Mouse (Mus musculus) neural tube, embryonic 14.5 days (tissue): ENCODE results near the gene Tmtc2. TPM values are rescaled to one million over a fixed set of nuclear protein-coding genes. Genes with fewer than 3 reads are reported as not detected.
A peak's percentile ranks its signal among the peaks of the same experiment; 100 is the strongest.

Source experiments
- ATAC-seq: fragments of 200-750 bp; cut with Nextera tagmentation; 2 replicates; pipeline ENCODE4 v1.8.0; 2017; ENCODE audit warnings: low read depth, mild to moderate bottlenecking, moderate TSS enrichment, moderate library complexity
- H3K27ac ChIP-seq: fragments of 300-500 bp; sonication (generic); 2 replicates; pipeline ENCODE4 v1.5.1; 2014; ENCODE audit warnings: low read depth, mild to moderate bottlenecking, control low read depth, low read length, moderate library complexity, mixed read lengths
- H3K27me3 ChIP-seq: fragments of 300-500 bp; sonication (generic); 2 replicates; pipeline ENCODE4 v1.6.1; 2014; ENCODE audit warnings: low read length; ENCODE audit not compliant: control insufficient read depth, insufficient read depth
- H3K36me3 ChIP-seq: fragments of 300-500 bp; sonication (generic); 2 replicates; pipeline ENCODE4 v1.6.1; 2014; ENCODE audit warnings: low read length, mixed read lengths; ENCODE audit not compliant: control insufficient read depth, insufficient read depth
- H3K4me1 ChIP-seq: fragments of 300-500 bp; sonication (generic); 2 replicates; pipeline ENCODE4 v1.6.1; 2014; ENCODE audit warnings: low read length; ENCODE audit not compliant: control insufficient read depth, insufficient read depth
- H3K4me2 ChIP-seq: fragments of 300-500 bp; sonication (generic); 2 replicates; pipeline ENCODE4 v1.6.1; 2014; ENCODE audit warnings: mild to moderate bottlenecking, low read depth, low read length, control low read depth
- H3K4me3 ChIP-seq: fragments of 300-500 bp; sonication (generic); 2 replicates; pipeline ENCODE4 v1.5.1; 2014; ENCODE audit warnings: low read depth, low read length, control low read depth, mixed read lengths
- H3K9ac ChIP-seq: fragments of 300-500 bp; sonication (generic); replicated peaks from 2 replicates; pipeline ENCODE4 v1.6.1; 2014; ENCODE audit warnings: low read depth, mild to moderate bottlenecking, control low read depth, low read length, mixed read lengths
- H3K9me3 ChIP-seq: fragments of 300-500 bp; sonication (generic); 2 replicates; pipeline ENCODE4 v1.6.1; 2016; ENCODE audit warnings: low read length; ENCODE audit not compliant: control insufficient read depth
- WGBS: fragments of 180-500 bp; shearing (Covaris S2); extraction: QIAGEN DNeasy Blood & Tissue Kit; methylation state at CpG from one replicate; pipeline ENCODE4 v1.1.7; 2014; 5-methylcytosine and 5-hydroxymethylcytosine counted together
- polyA plus RNA-seq: library from polyadenylated mRNA; unstranded; fragments of >200 nt; fragmentation: Nextera tagmentation; extraction: Ambion mirVana; gene quantifications from 2 replicates; pipeline ENCODE4 v1.2.1, GENCODE M21; 2014

Tmtc2 gene
- polyA plus RNA-seq, 1 experiment from 2014 or later = 9.2 TPM

- WGBS = 94% methylated on average over 1 of the region's 1 CpGs
- Histone ChIP-seq H3K36me3 (no peaks in the 10 kb centered on the region), H3K9ac (no peak overlapping the region), H3K4me1 (peaks cover 7% of the 10 kb centered on the region; the same call in 1 of the 2 replicates), H3K4me3 (no peak overlapping the region), H3K4me2 (no peak overlapping the region), H3K9me3 (no peaks in the 10 kb centered on the region), H3K27ac (no peak overlapping the region), H3K27me3 (no peaks in the 10 kb centered on the region)
- no peak for ATAC-seq
Observed at GRCm38 (mm10) chr10:105381705-105382104, 192.5 kb downstream of the Tmtc2 start.

DNA sequence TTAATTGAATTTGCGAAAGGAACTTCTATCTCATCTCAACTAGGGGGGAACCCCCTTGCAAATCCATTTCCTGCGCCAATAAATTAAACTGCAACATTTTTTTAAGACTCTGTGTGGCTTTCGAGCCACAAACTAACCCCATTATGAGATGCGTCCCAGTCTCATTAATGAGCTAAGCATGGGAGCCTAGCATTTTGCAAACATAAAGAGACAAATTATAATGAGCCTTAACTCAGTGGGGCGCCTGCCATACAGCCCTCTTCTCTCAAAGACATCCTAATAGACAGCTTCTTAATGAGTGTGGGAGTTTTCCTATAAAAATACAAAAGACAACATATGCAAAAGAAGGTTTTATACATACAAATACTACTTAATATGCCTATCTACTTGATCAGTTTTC lies 193.0 kb downstream of the Tmtc2 start:
- Histone ChIP-seq H3K36me3 (no peaks in the 10 kb centered on the region), H3K27me3 (no peaks in the 10 kb centered on the region), H3K9me3 (no peaks in the 10 kb centered on the region), H3K9ac (no peak overlapping the region), H3K4me3 (no peak overlapping the region), H3K27ac (no peak overlapping the region), H3K4me2 (no peak overlapping the region), H3K4me1 (peaks cover 7% of the 10 kb centered on the region; the same call in 1 of the 2 replicates)
- ATAC-seq = no peak
- 29% methylated on average over 5 of the region's 5 CpGs for WGBS

DNA sequence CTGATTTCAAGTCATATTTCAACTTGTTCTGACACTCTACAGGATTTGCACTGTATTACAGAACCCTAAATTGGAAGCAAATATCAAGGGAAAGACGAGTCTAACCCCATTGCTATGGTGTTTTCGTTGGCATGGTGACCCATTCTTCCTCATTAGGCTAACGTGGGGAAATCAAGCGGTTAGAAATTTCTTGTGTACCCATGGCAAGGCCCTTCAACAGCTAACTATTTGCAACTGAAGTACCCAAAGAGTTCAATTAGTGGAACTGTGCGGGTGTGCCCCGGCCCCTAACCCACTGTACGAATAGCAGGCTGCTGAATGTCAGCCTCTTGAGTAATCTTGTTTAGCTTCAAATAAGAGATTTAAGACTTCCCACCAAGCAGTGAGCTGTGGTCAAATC lies 193.7 kb downstream of the Tmtc2 start:
- no peak overlapping the region for H3K9ac ChIP-seq
- peaks cover 7% of the 10 kb centered on the region; the same call in 1 of the 2 replicates for H3K4me1 ChIP-seq
- WGBS = 29% methylated on average over 7 of the region's 7 CpGs
- no peak overlapping the region for H3K4me3 ChIP-seq
- no peak overlapping the region for H3K4me2 ChIP-seq
- no peaks in the 10 kb centered on the region for H3K9me3 ChIP-seq
- no peaks in the 10 kb centered on the region for H3K27me3 ChIP-seq
- no peak overlapping the region for H3K27ac ChIP-seq
- H3K36me3 ChIP-seq = no peaks in the 10 kb centered on the region
- ATAC-seq = peak; percentile 80; the same call in 1 of the 2 replicates

DNA sequence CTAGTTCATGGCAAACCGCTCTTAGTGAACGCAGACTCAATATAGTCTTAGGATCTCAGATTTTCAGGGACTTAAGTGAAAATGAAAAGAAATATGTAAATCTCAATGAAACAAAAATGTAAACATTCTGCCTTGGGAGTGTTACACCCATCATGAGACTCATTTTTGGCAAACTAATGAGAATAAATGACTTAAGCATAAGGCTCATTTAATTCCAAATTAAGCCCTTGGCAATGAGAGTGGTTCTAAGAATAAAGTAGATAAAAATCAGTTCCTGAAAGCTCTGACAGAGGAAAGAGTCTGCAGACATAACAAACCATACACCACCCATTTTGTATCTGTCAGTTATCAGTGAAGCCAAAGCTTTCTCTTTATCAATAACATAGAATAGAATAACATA lies 196.5 kb downstream of the Tmtc2 start:
- H3K4me1 ChIP-seq = peaks cover 7% of the 10 kb centered on the region; the same call in 1 of the 2 replicates
- H3K36me3 ChIP-seq = no peaks in the 10 kb centered on the region
- no peak overlapping the region for H3K9ac ChIP-seq
- H3K4me2 ChIP-seq = no peak overlapping the region
- no peak for ATAC-seq
- no peaks in the 10 kb centered on the region for H3K9me3 ChIP-seq
- H3K27ac ChIP-seq = no peak overlapping the region
- no peaks in the 10 kb centered on the region for H3K27me3 ChIP-seq
- no peak overlapping the region for H3K4me3 ChIP-seq
- WGBS = 93% methylated on average over 2 of the region's 2 CpGs

- Histone ChIP-seq H3K9me3 (no peaks in the 10 kb centered on the region), H3K4me2 (no peak overlapping the region), H3K27me3 (no peaks in the 10 kb centered on the region), H3K36me3 (no peaks in the 10 kb centered on the region), H3K4me1 (no peaks in the 10 kb centered on the region), H3K4me3 (no peak overlapping the region), H3K9ac (no peak overlapping the region), H3K27ac (no peak overlapping the region)
- no peak for ATAC-seq
- 97% methylated on average over 8 of the region's 8 CpGs for WGBS
Observed at GRCm38 (mm10) chr10:105373265-105373664, 201.0 kb downstream of the Tmtc2 start.

GRCm38 (mm10) chr10:105368242-105368641 lies 206.0 kb downstream of the Tmtc2 start:
- Histone ChIP-seq H3K27me3 (no peaks in the 10 kb centered on the region), H3K9ac (no peak overlapping the region), H3K4me1 (no peaks in the 10 kb centered on the region), H3K4me2 (no peak overlapping the region), H3K36me3 (no peaks in the 10 kb centered on the region), H3K27ac (no peak overlapping the region), H3K9me3 (no peaks in the 10 kb centered on the region), H3K4me3 (no peak overlapping the region)
- no peak for ATAC-seq
- 94% methylated on average over 8 of the region's 8 CpGs for WGBS

GRCm38 (mm10) chr10:105364480-105364879 lies 209.8 kb downstream of the Tmtc2 start:
- no peak overlapping the region for H3K4me3 ChIP-seq
- H3K36me3 ChIP-seq = no peaks in the 10 kb centered on the region
- H3K4me2 ChIP-seq = no peak overlapping the region
- no peak overlapping the region for H3K9ac ChIP-seq
- no peak overlapping the region for H3K27ac ChIP-seq
- no peaks in the 10 kb centered on the region for H3K4me1 ChIP-seq
- H3K9me3 ChIP-seq = no peaks in the 10 kb centered on the region
- no peak for ATAC-seq
- no peaks in the 10 kb centered on the region for H3K27me3 ChIP-seq
- 47% methylated on average over 3 of the region's 3 CpGs for WGBS

DNA sequence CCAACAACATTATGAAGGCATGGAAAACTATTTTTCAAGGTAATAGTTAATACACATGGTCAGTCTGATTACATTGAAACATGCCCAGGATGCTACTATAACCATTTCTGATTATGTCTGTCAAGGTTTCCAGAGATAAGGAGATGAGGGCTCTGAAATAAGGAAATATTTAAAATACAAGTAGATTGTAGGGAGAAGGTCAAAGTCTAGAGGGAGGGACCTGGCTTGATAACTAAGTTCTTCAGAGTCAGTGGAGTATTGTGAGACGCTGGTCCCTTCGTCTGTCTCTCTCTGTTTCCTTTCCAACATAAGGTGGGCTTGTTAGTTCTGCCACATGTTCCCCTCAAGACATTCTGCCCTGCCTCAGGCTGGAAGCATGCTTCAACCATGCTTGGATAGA lies 223.9 kb downstream of the Tmtc2 start:
- WGBS = 88% methylated on average over 2 of the region's 2 CpGs

GRCm38 (mm10) chr10:105345920-105346319 lies 228.3 kb downstream of the Tmtc2 start:
- H3K4me1 ChIP-seq = no peaks in the 10 kb centered on the region
- H3K36me3 ChIP-seq = no peaks in the 10 kb centered on the region
- H3K27me3 ChIP-seq = no peaks in the 10 kb centered on the region
- H3K4me3 ChIP-seq = no peak overlapping the region
- no peak overlapping the region for H3K4me2 ChIP-seq
- no peak overlapping the region for H3K9ac ChIP-seq
- no peak for ATAC-seq
- H3K27ac ChIP-seq = no peak overlapping the region
- H3K9me3 ChIP-seq = no peaks in the 10 kb centered on the region
- 97% methylated on average over 3 of the region's 3 CpGs for WGBS

More for the DNA sequence above, 223.9 kb downstream of the Tmtc2 start:
- Histone ChIP-seq H3K4me1 (no peaks in the 10 kb centered on the region), H3K36me3 (no peaks in the 10 kb centered on the region), H3K9me3 (no peaks in the 10 kb centered on the region), H3K9ac (no peak overlapping the region), H3K27me3 (no peaks in the 10 kb centered on the region), H3K27ac (no peak overlapping the region), H3K4me3 (no peak overlapping the region), H3K4me2 (no peak overlapping the region)
- no peak for ATAC-seq
